Mouse (Mus musculus) forebrain, embryonic 15.5 days (tissue): ENCODE results near the gene Serping1. TPM values are rescaled to one million over a fixed set of nuclear protein-coding genes. Genes with fewer than 3 reads are reported as not detected.

ENCODE experiments used
- ATAC-seq: fragments of 200-750 bp; cut with Nextera tagmentation; replicated peaks from 2 replicates; pipeline ENCODE4 v1.8.0; 2017; ENCODE audit warnings: mild to moderate bottlenecking, moderate TSS enrichment, moderate library complexity
- H3K27ac ChIP-seq: fragments of 300-500 bp; sonication (generic); replicated peaks from 2 replicates; pipeline ENCODE4 v1.5.1; 2015; ENCODE audit warnings: mild to moderate bottlenecking, inconsistent platforms
- H3K27me3 ChIP-seq: fragments of 300-500 bp; sonication (generic); 2 replicates; pipeline ENCODE4 v1.6.1; 2015; ENCODE audit warnings: inconsistent platforms
- H3K36me3 ChIP-seq: fragments of 300-500 bp; sonication (generic); 2 replicates; pipeline ENCODE4 v1.6.1; 2015; ENCODE audit warnings: mild to moderate bottlenecking, inconsistent platforms
- H3K4me1 ChIP-seq: fragments of 300-500 bp; sonication (generic); 2 replicates; pipeline ENCODE4 v1.6.1; 2015; ENCODE audit warnings: inconsistent platforms
- H3K4me2 ChIP-seq: fragments of 300-500 bp; sonication (generic); replicated peaks from 2 replicates; pipeline ENCODE4 v1.6.1; 2015; ENCODE audit warnings: mild to moderate bottlenecking, inconsistent platforms
- H3K4me3 ChIP-seq: fragments of 300-500 bp; sonication (generic); 2 replicates; pipeline ENCODE4 v1.5.1; 2015; ENCODE audit warnings: mild to moderate bottlenecking, inconsistent platforms
- H3K9ac ChIP-seq: fragments of 300-500 bp; sonication (generic); replicated peaks from 2 replicates; pipeline ENCODE4 v1.6.1; 2015; ENCODE audit warnings: mild to moderate bottlenecking, inconsistent platforms
- H3K9me3 ChIP-seq: fragments of 300-500 bp; sonication (generic); 2 replicates; pipeline ENCODE4 v1.6.1; 2016; ENCODE audit warnings: inconsistent platforms
- WGBS: fragments of 180-500 bp; shearing (Covaris S2); methylation state at CpG from one replicate; pipeline ENCODE4 v1.1.7; 2015; ENCODE audit warnings: mixed read lengths; 5-methylcytosine and 5-hydroxymethylcytosine counted together
- microRNA counts: library from miRNA; unstranded; fragments of <30 nt; microRNA quantifications from one replicate; lab custom pipeline; 2016
- microRNA-seq: library from miRNA; unstranded; fragments of <30 nt; microRNA quantifications from one replicate; pipeline ENCODE4, GENCODE M21; 2016
- polyA plus RNA-seq: library from polyadenylated mRNA; unstranded; fragments of >200 nt; fragmentation: Nextera tagmentation; extraction: Ambion mirVana; gene quantifications from 2 replicates; pipeline ENCODE4 v1.2.1, GENCODE M21; 2015

Serping1 gene
- polyA plus RNA-seq, 1 experiment from 2014 or later: 21.7 TPM

GRCm38 (mm10) chr2:84717357-84717756, 57.9 kb downstream of the Serping1 start:
- no peak overlapping the region for H3K4me3 ChIP-seq
- H3K27me3 ChIP-seq: no peaks in the 10 kb centered on the region
- H3K4me1 ChIP-seq: peaks cover 22% of the 10 kb centered on the region
- 91% methylated on average over 4 of the region's 4 CpGs for WGBS
- H3K36me3 ChIP-seq: peaks cover 11% of the 10 kb centered on the region
- ATAC-seq: no peak
- no peak overlapping the region for H3K4me2 ChIP-seq
- H3K9ac ChIP-seq: no peak overlapping the region
- no peaks in the 10 kb centered on the region for H3K9me3 ChIP-seq
- no peak overlapping the region for H3K27ac ChIP-seq

- peak overlapping the region; percentile 94 for H3K27ac ChIP-seq
- H3K4me3 ChIP-seq: peak overlapping the region; percentile 83
- H3K9ac ChIP-seq: peak overlapping the region; percentile 51
- H3K4me2 ChIP-seq: peak overlapping the region; percentile 58
- peaks cover 27% of the 10 kb centered on the region for H3K4me1 ChIP-seq
- ATAC-seq: no peak
- H3K36me3 ChIP-seq: peaks cover 4% of the 10 kb centered on the region
- 36% methylated on average over 9 of the region's 9 CpGs for WGBS
- H3K27me3 ChIP-seq: no peaks in the 10 kb centered on the region
- no peaks in the 10 kb centered on the region for H3K9me3 ChIP-seq
Measured at GRCm38 (mm10) chr2:84716423-84717355, 58.6 kb downstream of the Serping1 start.

- Histone ChIP-seq H3K4me1 (peaks cover 27% of the 10 kb centered on the region), H3K36me3 (peaks cover 4% of the 10 kb centered on the region), H3K9ac (peak overlapping the region; percentile 51), H3K9me3 (no peaks in the 10 kb centered on the region), H3K4me2 (peak overlapping the region; percentile 58), H3K4me3 (peak overlapping the region; percentile 83), H3K27ac (peak overlapping the region; percentile 94), H3K27me3 (no peaks in the 10 kb centered on the region)
- under 1% methylated on average over 33 of the region's 33 CpGs for WGBS
- peak; percentile 96 for ATAC-seq
Measured at GRCm38 (mm10) chr2:84715562-84716361, 59.5 kb downstream of the Serping1 start.

MicroRNAs within 50 kb of the gene (microRNA counts, 519-probe panel; counts per million panel counts)
- microRNA mmu-miR-130a (lab: Ali Mortazavi, UCI): 4,768 counts per million, percentile 98 among the panel's probes with 10 or more counts

Small RNA genes lying within 50 kb of the gene (microRNA-seq; reads per million reads assigned to microRNA genes)
- gene Mir130a: 26,413 reads per million, percentile 98 among the genes with 10 or more reads in this experiment

Other genes with a start within 250 kb of the Serping1 start
- gene Ctnnd1, start 124.7 kb downstream of the Serping1 start, polyA plus RNA-seq: 35.7 and 38.1 TPM in 2 replicates
- gene Btbd18, start 116.4 kb downstream of the Serping1 start, polyA plus RNA-seq: 0.36 and 0.41 TPM in 2 replicates
- gene Selenoh, start 104.7 kb downstream of the Serping1 start, polyA plus RNA-seq: 251 and 270 TPM in 2 replicates
- gene Gm28635, start 97.4 kb downstream of the Serping1 start, polyA plus RNA-seq: not detected in 2 replicates
- 51.7 and 54.7 TPM in 2 replicates for gene Med19, start 97.0 kb downstream of the Serping1 start, polyA plus RNA-seq
- gene Tmx2, start 96.3 kb downstream of the Serping1 start, polyA plus RNA-seq: 198 and 209 TPM in 2 replicates
- 19.3 and 19.7 TPM in 2 replicates for gene Zdhhc5, start 60.3 kb downstream of the Serping1 start, polyA plus RNA-seq
- gene Clp1, start 48.1 kb downstream of the Serping1 start, polyA plus RNA-seq: 30.1 and 30.4 TPM in 2 replicates
- gene Ypel4, start 41.4 kb downstream of the Serping1 start, polyA plus RNA-seq: 20.7 and 21.2 TPM in 2 replicates
- 5.6 TPM in 2 replicates for gene Gm19426, start 31.8 kb downstream of the Serping1 start, polyA plus RNA-seq
- gene Ube2l6, start 23.4 kb upstream of the Serping1 start, polyA plus RNA-seq: 20.4 and 20.9 TPM in 2 replicates
- gene Smtnl1, start 47.2 kb upstream of the Serping1 start, polyA plus RNA-seq: 0.14 TPM in 1 of 2 replicates, not detected in the other
- 61.4 and 66.5 TPM in 2 replicates for gene Timm10, start 51.6 kb upstream of the Serping1 start, polyA plus RNA-seq
- gene Slc43a1, start 63.4 kb upstream of the Serping1 start, polyA plus RNA-seq: 2.5 and 3.4 TPM in 2 replicates
- 12.8 and 16.3 TPM in 2 replicates for gene Rtn4rl2, start 111.3 kb upstream of the Serping1 start, polyA plus RNA-seq
- gene Slc43a3, start 161.1 kb upstream of the Serping1 start, polyA plus RNA-seq: 3.8 and 4.2 TPM in 2 replicates
- gene Prg2, start 205.0 kb upstream of the Serping1 start, polyA plus RNA-seq: 0.31 TPM in 1 of 2 replicates, not detected in the other
- gene Prg3, start 212.8 kb upstream of the Serping1 start, polyA plus RNA-seq: not detected in 2 replicates